Mouse (Mus musculus) CH12.LX (cell line): ENCODE measurements around the gene Alcam.

Experiments used
- CTCF ChIP-seq, 2 experiments: IDR thresholded peaks in 1 of 2; conservative IDR thresholded peaks in 1 of 2; 2 replicates each; pipeline ENCODE4 v1.5.1; 2011 to 2012; ENCODE audit warnings: low read depth in 2 of 2, low read length in 2 of 2, improper control_type of control experiment in 1 of 2, inconsistent platforms in 1 of 2, mild to moderate bottlenecking in 1 of 2, moderate library complexity in 1 of 2
- EP300 ChIP-seq: IDR thresholded peaks from 2 replicates; pipeline ENCODE4 v1.6.1; 2011; ENCODE audit warnings: low read length, improper control_type of control experiment
- MAFK ChIP-seq: IDR thresholded peaks from 2 replicates; pipeline ENCODE4 v1.6.1; 2011; ENCODE audit warnings: low read length, improper control_type of control experiment; ENCODE audit not compliant: insufficient replicate concordance
- TCF12 ChIP-seq: IDR thresholded peaks from 2 replicates; pipeline ENCODE4 v1.6.1; 2014; ENCODE audit warnings: low read depth, mild to moderate bottlenecking, inconsistent platforms, low read length, improper control_type of control experiment
- ZKSCAN1 ChIP-seq: IDR thresholded peaks from 2 replicates; pipeline ENCODE4 v1.6.1; 2012; ENCODE audit warnings: low read depth, inconsistent platforms, low read length, improper control_type of control experiment, borderline replicate concordance
- ZNF384 ChIP-seq: IDR thresholded peaks from 2 replicates; pipeline ENCODE4 v1.6.1; 2012; ENCODE audit warnings: low read depth, low read length, improper control_type of control experiment, inconsistent platforms

- peak; percentile 94 for TF ChIP-seq EP300
- no peak for TF ChIP-seq CTCF (conservative IDR thresholded peaks at IDR 0.05 in 1 of 2, IDR thresholded peaks at IDR 0.05 in 1 of 2; ENCODE audit: low read depth in 2 of 2, low read length in 2 of 2)
- TF ChIP-seq MAFK: peak; percentile 55; the same call in 1 of the 2 replicates
- TF ChIP-seq ZKSCAN1: no peak
- no peak; the same call in 1 of the 2 replicates for TF ChIP-seq ZNF384
- peak; percentile 56; the same call in 1 of the 2 replicates for TF ChIP-seq TCF12
Observed at GRCm38 (mm10) chr16:52443055-52443454, 10.8 kb downstream of the Alcam start.
